Comparison of ENCODE assay signal across 19 mouse cellular contexts in genomic region chr7:98917407-98917806, GRCm38 (mm10).
A peak's percentile ranks its signal among the peaks of the same experiment; 100 is the strongest.
DNase-seq lines count a peak whose midpoint lies in the region; ATAC-seq and TF ChIP-seq lines count a peak whose summit lies in the region.
"Had no signal": no experiment of that assay in that cellular context is flagged by ENCODE, and none has a peak within 500 bp of the region (broad histone marks: within the 10 kb centered on the region; RNA-seq: fewer than 3 reads in every experiment).

No protein-coding gene starts in this region.

- no peak overlapping the region for H3K9ac ChIP-seq in lung, embryonic 14.5 days
- no peak overlapping the region for H3K9ac ChIP-seq in liver, embryonic 12.5 days
- H3K9ac ChIP-seq: forebrain, embryonic 12.5 days; hindbrain, embryonic 13.5 days; limb, embryonic 13.5 days; liver, embryonic 14.5 days; neural tube, embryonic 13.5 days had no signal

- DNase-seq in heart, adult 9 months (ENCODE audit: low spot score in 2 of 2) = peak; percentile 39 to 59
- DNase-seq in heart, embryonic 10.5 days (ENCODE audit: low spot score) = no peak
- peak; percentile 69 for DNase-seq in lung, embryonic 14.5 days
- no peak for DNase-seq in lung, postnatal 14 days
- peak; percentile 60 to 66 for DNase-seq in heart, postnatal 10 days
- DNase-seq in lung, postnatal 10 days = peak; percentile 52
- no peak for DNase-seq in adrenal gland, adult 18-20 months (ENCODE audit: low spot score in 2 of 2)
- DNase-seq: adrenal gland, adult 8-10 months; cerebellum, adult 9-11 months; midbrain, embryonic 14.5 days; right cerebral cortex, adult 18-20 months; thymus, postnatal 25 days had no signal

- no peaks in the 10 kb centered on the region for H3K27me3 ChIP-seq in heart, embryonic 10.5 days (ENCODE audit: insufficient read depth, poor library complexity, severe bottlenecking)
- H3K27me3 ChIP-seq in lung, embryonic 14.5 days (ENCODE audit: insufficient read depth, low read length) = no peaks in the 10 kb centered on the region
- H3K27me3 ChIP-seq in liver, embryonic 12.5 days (replicated peaks) = no peaks in the 10 kb centered on the region
- H3K27me3 ChIP-seq: forebrain, embryonic 12.5 days; hindbrain, embryonic 13.5 days; limb, embryonic 13.5 days; neural tube, embryonic 13.5 days had no signal

- H3K9me3 ChIP-seq in heart, embryonic 10.5 days = no peaks in the 10 kb centered on the region
- H3K9me3 ChIP-seq in lung, embryonic 14.5 days (ENCODE audit: low read depth, low read length) = no peaks in the 10 kb centered on the region
- H3K9me3 ChIP-seq in liver, embryonic 12.5 days (replicated peaks) = no peaks in the 10 kb centered on the region
- H3K9me3 ChIP-seq: forebrain, embryonic 12.5 days; hindbrain, embryonic 13.5 days; limb, embryonic 13.5 days; neural tube, embryonic 13.5 days had no signal

- intact Hi-C loops in heart, postnatal 10 days (cut with DNase I) = no loop called here

- 80% methylated on average over 5 of the region's 5 CpGs for WGBS in heart, embryonic 10.5 days
- 56% methylated on average over 5 of the region's 5 CpGs for WGBS in lung, embryonic 14.5 days
- 89% methylated on average over 5 of the region's 5 CpGs for WGBS in liver, embryonic 12.5 days (ENCODE audit: insufficient replicate concordance)

- no peak overlapping the region for H3K4me3 ChIP-seq in heart, embryonic 10.5 days
- H3K4me3 ChIP-seq in lung, embryonic 14.5 days (ENCODE audit: low read depth, low read length) = no peak overlapping the region
- H3K4me3 ChIP-seq in liver, embryonic 12.5 days = no peak overlapping the region
- H3K4me3 ChIP-seq: forebrain, embryonic 12.5 days; heart, adult 2 months; hindbrain, embryonic 13.5 days; limb, embryonic 13.5 days; neural tube, embryonic 13.5 days had no signal

- no peak overlapping the region for H3K4me2 ChIP-seq in lung, embryonic 14.5 days
- H3K4me2 ChIP-seq in liver, embryonic 12.5 days = no peak overlapping the region
- H3K4me2 ChIP-seq: forebrain, embryonic 12.5 days; hindbrain, embryonic 13.5 days; limb, embryonic 13.5 days; neural tube, embryonic 13.5 days had no signal

- H3K36me3 ChIP-seq in heart, embryonic 10.5 days = no peaks in the 10 kb centered on the region
- H3K36me3 ChIP-seq in lung, embryonic 14.5 days (ENCODE audit: insufficient read depth) = no peaks in the 10 kb centered on the region
- H3K36me3 ChIP-seq in liver, embryonic 12.5 days = no peaks in the 10 kb centered on the region
- H3K36me3 ChIP-seq: forebrain, embryonic 12.5 days; hindbrain, embryonic 13.5 days; limb, embryonic 13.5 days; neural tube, embryonic 13.5 days had no signal

- TF ChIP-seq CTCF in lung, embryonic 14.5 days (IDR thresholded peaks at IDR 0.05; ENCODE audit: low read depth) = no peak

- ATAC-seq in lung, embryonic 14.5 days (ENCODE audit: insufficient read depth) = no peak
- no peak for ATAC-seq in liver, embryonic 12.5 days

- peaks cover 20% of the 10 kb centered on the region for H3K4me1 ChIP-seq in heart, embryonic 10.5 days
- peaks cover 18% of the 10 kb centered on the region for H3K4me1 ChIP-seq in lung, embryonic 14.5 days (ENCODE audit: insufficient read depth)
- 0 out of 2 replicates have a peak, but pooled peaks cover 4% of the 10 kb centered on the region for H3K4me1 ChIP-seq in liver, embryonic 12.5 days
- H3K4me1 ChIP-seq: forebrain, embryonic 12.5 days; hindbrain, embryonic 13.5 days had no signal

- H3K27ac ChIP-seq in heart, embryonic 10.5 days = no peak overlapping the region
- peak overlapping the region; percentile 67 for H3K27ac ChIP-seq in lung, embryonic 14.5 days (ENCODE audit: low read depth)
- no peak overlapping the region for H3K27ac ChIP-seq in liver, embryonic 12.5 days
- H3K27ac ChIP-seq: forebrain, embryonic 12.5 days; heart, adult 2 months; hindbrain, embryonic 13.5 days; limb, embryonic 13.5 days; liver, embryonic 14.5 days; neural tube, embryonic 13.5 days had no signal

Comparison
In these comparisons a context has a peak if more than half of its experiments do, and no peak if none do; other contexts are left out.
1. DNase-seq: peak in heart, adult 9 months (2 of 2), lung, embryonic 14.5 days (single experiment), heart, postnatal 10 days (2 of 2) and lung, postnatal 10 days (single experiment); none in heart, embryonic 10.5 days (single experiment), lung, postnatal 14 days (single experiment) and adrenal gland, adult 18-20 months (0 of 2).